Mouse (Mus musculus): ENCODE measurements around the gene Chrm3. TPM values are rescaled to one million over a fixed set of nuclear protein-coding genes. Genes with fewer than 3 reads are reported as not detected.

Gene Chrm3
- 0.89 TPM for polyA plus RNA-seq (2017; shearing (Covaris generic))

DNA sequence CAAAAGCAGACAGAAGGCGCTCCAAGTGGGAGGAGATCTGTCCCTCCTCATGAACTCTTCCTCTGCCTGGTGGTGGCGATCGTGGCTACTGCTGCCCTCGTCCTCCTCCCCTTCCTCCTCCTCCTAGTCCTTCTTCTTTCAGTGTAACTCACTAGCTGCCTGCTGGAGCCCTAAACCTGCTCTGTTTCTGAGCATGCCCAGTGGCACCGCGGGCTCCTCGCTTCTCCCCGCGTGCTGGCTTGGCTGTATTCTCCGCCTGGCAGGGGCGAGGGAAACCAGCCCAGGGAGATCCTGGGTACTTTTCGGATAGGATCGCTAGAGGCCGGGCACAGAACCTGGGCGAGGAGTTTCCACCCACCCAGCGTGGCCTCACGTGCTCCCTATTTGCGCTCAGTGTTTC is at the start of gene Chrm3:
Chrm3 (minus strand) TSS at position 71 of the 400 bp plus-strand sequence.

Data from effector memory CD4-positive, alpha-beta T cell, adult 7 months (primary cell).